In genomic region chr3:68574565-68574964, GRCm38 (mm10) we compare ENCODE assay signal across 13 mouse cellular contexts.
A peak's percentile ranks its signal among the peaks of the same experiment; 100 is the strongest.
DNase-seq lines count a peak whose midpoint lies in the region; ATAC-seq lines count a peak whose summit lies in the region.
"Had no signal": no experiment of that assay in that cellular context is flagged by ENCODE, and none has a peak within 500 bp of the region (broad histone marks: within the 10 kb centered on the region; RNA-seq: fewer than 3 reads in every experiment).

No protein-coding gene starts in this region.

- intact Hi-C loops in left cerebral cortex, postnatal 25 days (cut with DNase I): no loop called here

- WGBS in hindbrain, embryonic 16.5 days: 25% methylated on average over 8 of the region's 8 CpGs
- 38% methylated on average over 8 of the region's 8 CpGs for WGBS in neural tube, embryonic 15.5 days

- H3K36me3 ChIP-seq in hindbrain, embryonic 16.5 days (ENCODE audit: control insufficient read depth, insufficient read depth, low read length): no peaks in the 10 kb centered on the region
- no peaks in the 10 kb centered on the region for H3K36me3 ChIP-seq in neural tube, embryonic 15.5 days
- H3K36me3 ChIP-seq: heart, embryonic 13.5 days; limb, embryonic 15.5 days had no signal

- peak overlapping the region; percentile 61 for H3K4me3 ChIP-seq in hindbrain, embryonic 16.5 days (ENCODE audit: low read length)
- peak overlapping the region; percentile 53 for H3K4me3 ChIP-seq in neural tube, embryonic 15.5 days (replicated peaks)
- H3K4me3 ChIP-seq: heart, embryonic 13.5 days; limb, embryonic 15.5 days had no signal

- no peaks in the 10 kb centered on the region for H3K27me3 ChIP-seq in hindbrain, embryonic 16.5 days (replicated peaks; ENCODE audit: control insufficient read depth, insufficient read depth, low read length)
- H3K27me3 ChIP-seq in neural tube, embryonic 15.5 days (replicated peaks): no peaks in the 10 kb centered on the region
- H3K27me3 ChIP-seq: heart, embryonic 13.5 days had no signal

- H3K4me1 ChIP-seq in hindbrain, embryonic 16.5 days (ENCODE audit: control insufficient read depth, insufficient read depth, low read depth, low read length): peaks cover 46% of the 10 kb centered on the region
- peaks cover 54% of the 10 kb centered on the region for H3K4me1 ChIP-seq in neural tube, embryonic 15.5 days

- H3K9ac ChIP-seq in hindbrain, embryonic 16.5 days (ENCODE audit: low read depth, low read length): peak overlapping the region; percentile 67
- peak overlapping the region; percentile 79; the same call in 1 of the 2 replicates for H3K9ac ChIP-seq in neural tube, embryonic 15.5 days (replicated peaks)
- H3K9ac ChIP-seq: heart, embryonic 13.5 days; limb, embryonic 15.5 days had no signal

- H3K4me2 ChIP-seq in hindbrain, embryonic 16.5 days (ENCODE audit: low read length): peak overlapping the region; percentile 60
- H3K4me2 ChIP-seq in neural tube, embryonic 15.5 days: peak overlapping the region; percentile 68
- H3K4me2 ChIP-seq: heart, embryonic 13.5 days; limb, embryonic 15.5 days had no signal

- H3K9me3 ChIP-seq in hindbrain, embryonic 16.5 days (ENCODE audit: control insufficient read depth, low read length): no peaks in the 10 kb centered on the region
- H3K9me3 ChIP-seq in neural tube, embryonic 15.5 days (replicated peaks): no peaks in the 10 kb centered on the region
- H3K9me3 ChIP-seq: heart, embryonic 13.5 days; limb, embryonic 15.5 days had no signal

- peak overlapping the region; percentile 78 for H3K27ac ChIP-seq in hindbrain, embryonic 16.5 days (ENCODE audit: low read depth, low read length)
- peak overlapping the region; percentile 95 for H3K27ac ChIP-seq in neural tube, embryonic 15.5 days (replicated peaks)
- H3K27ac ChIP-seq: heart, embryonic 13.5 days; limb, embryonic 15.5 days had no signal

- no peak for ATAC-seq in hindbrain, embryonic 16.5 days
- ATAC-seq in neural tube, embryonic 15.5 days (ENCODE audit: low FRiP score): no peak
- ATAC-seq: lung, postnatal 0 days had no signal

- DNase-seq in cerebellum, adult 11 months: peak; percentile 49
- no peak for DNase-seq in cerebellum, postnatal 4 days (ENCODE audit: low spot score in 2 of 2)
- peak; percentile 22 for DNase-seq in right cerebral cortex, postnatal 25 days
- DNase-seq in right cerebral cortex, adult 2 months (ENCODE audit: low spot score in 2 of 2): no peak
- no peak for DNase-seq in left cerebral cortex, postnatal 25 days (ENCODE audit: low spot score in 2 of 2)
- DNase-seq in adrenal gland, postnatal 4 days (ENCODE audit: low spot score in 2 of 2): no peak
- DNase-seq: kidney, adult 8-10 months; right cerebral cortex, adult 18-20 months had no signal

Comparison
In these comparisons a context has a peak if more than half of its experiments do, and no peak if none do; other contexts are left out.
1. DNase-seq: peak in cerebellum, adult 11 months (single experiment) and right cerebral cortex, postnatal 25 days (single experiment); none in cerebellum, postnatal 4 days (0 of 2), right cerebral cortex, adult 2 months (0 of 2), left cerebral cortex, postnatal 25 days (0 of 2) and adrenal gland, postnatal 4 days (0 of 2).